Mouse (Mus musculus): ENCODE data around the gene Armc10. TPM values are rescaled to one million over a fixed set of nuclear protein-coding genes. Genes with fewer than 3 reads are reported as not detected.

Gene Armc10
- polyA plus RNA-seq (2014; fragmentation: Illumina TruSeq; extraction: RNeasy Lipid Tissue Mini Kit (QIAGEN cat#74804); ENCODE audit: low read depth, low replicate concordance): 45.9 TPM

GRCm38 (mm10) chr5:21645439-21646132 lies at the start of gene Armc10, which contains the start of gene Fbxl13:
Armc10 (plus strand) TSS chr5:21645813.
Fbxl13 (minus strand) TSS chr5:21645634.

GRCm38 (mm10) chr5:21701351-21702008 lies 55.9 kb downstream of the Armc10 start, which contains the start of gene Napepld:
Napepld (minus strand) TSS chr5:21701396.

Other genes starting within 250 kb of the Armc10 start
- not detected for gene Ccdc146, start 221.1 kb upstream of the Armc10 start, polyA plus RNA-seq (2014; fragmentation: Illumina TruSeq; extraction: RNeasy Lipid Tissue Mini Kit (QIAGEN cat#74804); ENCODE audit: low read depth, low replicate concordance)
- 15.6 TPM for gene Fam185a, start 220.9 kb upstream of the Armc10 start, polyA plus RNA-seq (2014; fragmentation: Illumina TruSeq; extraction: RNeasy Lipid Tissue Mini Kit (QIAGEN cat#74804); ENCODE audit: low read depth, low replicate concordance)
- gene Lrrc17, start 102.3 kb upstream of the Armc10 start, polyA plus RNA-seq (2014; fragmentation: Illumina TruSeq; extraction: RNeasy Lipid Tissue Mini Kit (QIAGEN cat#74804); ENCODE audit: low read depth, low replicate concordance): 0.93 TPM
- not detected for gene Fbxl13, start 179 bp upstream of the Armc10 start, polyA plus RNA-seq (2014; fragmentation: Illumina TruSeq; extraction: RNeasy Lipid Tissue Mini Kit (QIAGEN cat#74804); ENCODE audit: low read depth, low replicate concordance)
- gene Napepld, start 55.6 kb downstream of the Armc10 start, polyA plus RNA-seq (2014; fragmentation: Illumina TruSeq; extraction: RNeasy Lipid Tissue Mini Kit (QIAGEN cat#74804); ENCODE audit: low read depth, low replicate concordance): 13.5 TPM
- gene Pmpcb, start 91.3 kb downstream of the Armc10 start, polyA plus RNA-seq (2014; fragmentation: Illumina TruSeq; extraction: RNeasy Lipid Tissue Mini Kit (QIAGEN cat#74804); ENCODE audit: low read depth, low replicate concordance): 914 TPM
- gene Dnajc2, start 139.4 kb downstream of the Armc10 start, polyA plus RNA-seq (2014; fragmentation: Illumina TruSeq; extraction: RNeasy Lipid Tissue Mini Kit (QIAGEN cat#74804); ENCODE audit: low read depth, low replicate concordance): 93.1 TPM
- gene Psmc2, start 139.5 kb downstream of the Armc10 start, polyA plus RNA-seq (2014; fragmentation: Illumina TruSeq; extraction: RNeasy Lipid Tissue Mini Kit (QIAGEN cat#74804); ENCODE audit: low read depth, low replicate concordance): 82.1 TPM
- gene Slc26a5, start 219.8 kb downstream of the Armc10 start, polyA plus RNA-seq (2014; fragmentation: Illumina TruSeq; extraction: RNeasy Lipid Tissue Mini Kit (QIAGEN cat#74804); ENCODE audit: low read depth, low replicate concordance): not detected